Mouse (Mus musculus) heart, adult 9 months (tissue): ENCODE results near the gene Bex2.
"Not testable (repeated sequence)": the region's sequence is repeated elsewhere in the genome, so short reads cannot be mapped to it uniquely, and the experiment has no call there.

Experiments
- DNase-seq, 2 experiments: peaks; one replicate each; pipeline ENCODE4 v3.0.0; 2022; ENCODE audit warnings: low spot score in 2 of 2

The Bex2 gene

DNA sequence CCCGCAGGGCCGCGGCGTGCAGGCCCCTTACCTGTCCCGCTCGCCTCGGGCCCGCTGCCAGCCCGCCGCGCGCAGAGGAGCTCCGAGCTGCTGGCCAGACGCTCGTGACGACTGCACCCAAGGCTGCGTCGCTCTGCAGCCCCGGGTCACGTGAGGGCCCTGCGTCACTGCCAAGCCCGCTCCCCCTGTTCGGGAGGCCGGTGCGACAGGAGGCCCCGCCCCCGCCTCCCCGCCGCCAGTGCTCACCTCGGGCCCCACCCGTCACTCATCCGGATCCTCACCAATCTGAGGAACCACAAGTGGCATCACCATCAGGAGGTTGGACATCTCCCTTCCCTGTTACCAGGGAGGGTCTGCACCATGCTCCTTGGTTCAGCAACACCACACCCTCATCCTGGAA lies at the start of gene Bex2:
Gene Bex2 (minus strand): TSS at position 217 of the 400 bp plus-strand sequence.
- not testable (repeated sequence) for DNase-seq

GRCm38 (mm10) chrX:136115419-136115961 lies 47.5 kb upstream of the Bex2 start:
- DNase-seq: no peak

DNA sequence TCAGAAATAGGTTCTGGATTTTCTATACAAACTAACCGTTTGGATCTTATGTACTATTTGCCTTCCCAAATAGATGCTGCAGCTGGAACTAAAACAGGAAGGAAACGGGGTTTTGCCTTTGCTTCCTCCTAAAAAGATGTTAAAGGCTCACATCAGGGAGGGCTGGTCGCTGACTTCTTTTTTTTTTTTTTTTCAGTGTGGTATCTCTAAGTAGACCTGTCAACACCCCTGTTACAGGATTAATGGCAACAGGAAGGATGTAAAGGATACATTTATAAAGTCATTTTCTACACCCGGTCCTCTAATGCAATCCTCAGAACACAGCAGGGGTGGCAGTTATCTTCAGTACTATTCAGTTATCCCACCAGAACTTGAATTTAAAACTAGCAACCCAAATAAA lies 47.0 kb upstream of the Bex2 start:
- DNase-seq: no peak

DNA sequence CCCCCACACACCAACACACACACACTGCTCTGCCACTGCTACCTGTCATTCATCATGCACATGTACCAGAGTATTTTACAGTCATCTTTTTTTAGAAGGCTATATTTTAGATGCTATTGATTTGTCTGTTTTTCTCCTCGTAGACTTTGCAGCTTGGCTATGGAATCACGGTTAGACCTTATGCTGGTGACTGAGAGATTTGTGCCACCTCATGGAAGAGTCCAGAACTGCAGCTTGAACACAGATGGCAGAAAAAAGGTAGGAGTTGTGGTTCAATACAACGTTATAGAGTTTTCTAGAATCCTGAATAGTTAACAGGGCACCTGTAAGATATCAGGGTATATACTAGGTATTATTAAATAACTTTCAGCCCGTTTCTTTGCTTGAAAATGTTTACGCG lies 39.9 kb upstream of the Bex2 start:
- no peak for DNase-seq

DNA sequence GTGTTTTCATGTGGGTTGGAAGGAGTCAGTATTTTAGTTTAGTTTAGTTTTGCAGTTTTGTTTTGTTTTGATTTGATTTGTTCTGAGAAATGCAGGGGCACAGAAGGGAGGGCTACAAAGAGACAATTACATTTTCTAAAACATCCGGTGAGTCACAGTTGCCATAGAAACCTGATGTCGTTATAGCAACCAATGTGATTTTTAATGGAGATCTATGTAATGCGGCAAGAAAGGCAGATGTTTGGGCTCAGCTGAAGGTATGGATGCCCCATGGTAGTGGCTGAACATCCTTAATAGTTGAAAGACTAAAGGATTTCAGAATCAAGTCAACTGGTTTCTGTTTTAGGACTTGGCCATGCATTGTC lies 36.7 kb upstream of the Bex2 start:
- no peak for DNase-seq

- DNase-seq: no peak
Observed at GRCm38 (mm10) chrX:136104046-136104723, 36.1 kb upstream of the Bex2 start.

GRCm38 (mm10) chrX:136094421-136094820 lies 26.4 kb upstream of the Bex2 start:
- DNase-seq: no peak

GRCm38 (mm10) chrX:136092497-136093279 lies 24.7 kb upstream of the Bex2 start:
- DNase-seq: no peak

DNA sequence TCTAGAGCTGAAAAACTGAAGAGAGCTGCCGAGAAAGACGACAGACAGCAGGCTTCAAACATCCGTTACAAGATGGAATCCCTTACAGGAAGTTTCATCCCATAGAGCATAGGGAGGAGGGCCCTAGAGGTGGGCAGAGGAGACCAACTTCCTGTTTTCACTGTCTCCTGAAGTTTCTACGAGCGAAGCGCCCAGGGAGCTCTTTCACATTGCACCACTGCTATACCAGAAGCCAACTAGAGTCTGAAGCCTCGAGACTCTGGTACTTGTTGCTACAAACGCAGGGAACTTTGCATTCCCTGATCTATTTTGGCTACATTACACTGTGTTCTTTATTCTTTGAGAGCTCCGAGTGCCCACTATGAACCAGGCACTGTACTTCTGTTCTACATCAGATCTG lies 17.1 kb upstream of the Bex2 start, which contains the start of gene Nxf3:
Gene Nxf3 (minus strand): TSS at position 101 of the 400 bp plus-strand sequence.
- DNase-seq: no peak

DNA sequence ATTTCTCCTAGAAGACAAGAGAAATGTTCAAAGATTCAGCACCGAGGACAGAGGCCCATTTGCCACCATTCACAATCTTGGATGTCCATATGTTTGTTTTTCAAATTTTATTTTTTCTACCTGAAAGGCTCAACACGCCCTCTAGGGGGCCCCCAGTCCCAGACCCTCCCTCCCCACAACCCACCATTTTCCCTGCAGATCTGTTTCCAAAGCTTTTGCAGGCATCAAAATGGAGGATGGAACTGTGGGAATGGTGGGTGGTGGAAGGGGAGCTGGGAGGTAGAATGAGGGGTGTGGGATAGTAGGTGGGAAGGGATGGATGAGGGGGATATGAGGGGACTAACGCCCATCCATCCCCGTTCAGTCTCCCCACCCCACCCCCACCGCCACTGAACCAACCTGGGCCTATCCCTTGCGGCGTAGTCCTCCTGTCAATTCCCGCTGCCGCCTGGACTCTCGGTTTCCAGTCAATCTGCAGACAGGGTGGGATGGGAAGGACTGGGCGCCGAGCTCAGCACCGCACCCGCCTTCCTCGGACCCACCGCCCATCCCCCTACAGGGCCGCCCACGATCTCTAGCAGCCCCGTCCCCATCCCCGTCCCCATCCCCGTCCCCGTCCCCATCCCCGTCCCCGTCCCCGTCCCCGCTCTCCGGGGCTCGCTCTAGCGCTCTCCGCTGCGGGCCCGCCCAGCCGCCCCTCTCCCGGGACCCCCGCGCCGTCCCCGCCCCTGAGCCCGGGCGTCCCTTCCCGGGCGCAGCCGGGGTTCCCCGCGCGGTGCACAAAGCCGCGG lies 640 bp downstream of the Bex2 start:
- not testable (repeated sequence) for DNase-seq

GRCm38 (mm10) chrX:136060698-136061097 lies 7.3 kb downstream of the Bex2 start:
- DNase-seq: no peak

DNA sequence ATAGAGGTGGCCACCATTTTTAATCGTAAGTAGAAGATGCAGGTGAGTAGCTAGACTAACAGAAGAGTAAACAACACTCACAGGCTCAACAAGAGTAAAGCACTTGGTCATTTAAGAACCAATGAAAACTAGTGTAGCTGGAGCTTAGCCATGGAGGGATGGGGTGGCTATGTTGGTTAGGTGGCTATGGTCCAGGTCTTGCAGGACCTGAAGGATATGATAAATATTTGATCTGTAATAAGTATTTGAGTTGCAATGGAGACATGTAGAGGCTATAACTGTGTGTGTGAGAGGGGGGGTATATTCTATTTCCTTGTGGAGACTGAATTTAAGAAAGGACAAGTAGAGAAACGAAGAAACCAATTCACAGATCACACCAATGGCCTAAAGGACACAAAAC lies 16.8 kb downstream of the Bex2 start:
- DNase-seq: no peak

GRCm38 (mm10) chrX:136047528-136047927 lies 20.5 kb downstream of the Bex2 start:
- no peak for DNase-seq

DNA sequence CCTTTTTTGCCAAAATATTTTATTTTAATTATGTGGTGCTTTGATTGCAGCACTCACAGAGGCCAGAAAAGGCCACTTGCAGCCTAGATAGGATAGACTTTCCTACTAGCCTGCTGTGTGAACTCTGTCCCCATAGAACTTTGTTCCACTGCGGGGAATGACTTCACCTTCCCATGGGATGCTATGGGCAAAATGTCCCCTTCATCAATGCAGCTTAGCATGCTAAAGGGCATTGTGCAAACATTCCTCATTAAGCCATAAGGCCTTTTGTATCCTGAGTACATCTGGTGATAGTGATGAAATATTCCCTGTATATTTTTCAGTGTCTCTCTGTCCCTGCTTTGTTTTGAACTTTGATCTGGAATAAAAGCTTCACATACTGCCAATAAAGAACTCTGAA lies 24.3 kb downstream of the Bex2 start:
- DNase-seq: no peak

DNA sequence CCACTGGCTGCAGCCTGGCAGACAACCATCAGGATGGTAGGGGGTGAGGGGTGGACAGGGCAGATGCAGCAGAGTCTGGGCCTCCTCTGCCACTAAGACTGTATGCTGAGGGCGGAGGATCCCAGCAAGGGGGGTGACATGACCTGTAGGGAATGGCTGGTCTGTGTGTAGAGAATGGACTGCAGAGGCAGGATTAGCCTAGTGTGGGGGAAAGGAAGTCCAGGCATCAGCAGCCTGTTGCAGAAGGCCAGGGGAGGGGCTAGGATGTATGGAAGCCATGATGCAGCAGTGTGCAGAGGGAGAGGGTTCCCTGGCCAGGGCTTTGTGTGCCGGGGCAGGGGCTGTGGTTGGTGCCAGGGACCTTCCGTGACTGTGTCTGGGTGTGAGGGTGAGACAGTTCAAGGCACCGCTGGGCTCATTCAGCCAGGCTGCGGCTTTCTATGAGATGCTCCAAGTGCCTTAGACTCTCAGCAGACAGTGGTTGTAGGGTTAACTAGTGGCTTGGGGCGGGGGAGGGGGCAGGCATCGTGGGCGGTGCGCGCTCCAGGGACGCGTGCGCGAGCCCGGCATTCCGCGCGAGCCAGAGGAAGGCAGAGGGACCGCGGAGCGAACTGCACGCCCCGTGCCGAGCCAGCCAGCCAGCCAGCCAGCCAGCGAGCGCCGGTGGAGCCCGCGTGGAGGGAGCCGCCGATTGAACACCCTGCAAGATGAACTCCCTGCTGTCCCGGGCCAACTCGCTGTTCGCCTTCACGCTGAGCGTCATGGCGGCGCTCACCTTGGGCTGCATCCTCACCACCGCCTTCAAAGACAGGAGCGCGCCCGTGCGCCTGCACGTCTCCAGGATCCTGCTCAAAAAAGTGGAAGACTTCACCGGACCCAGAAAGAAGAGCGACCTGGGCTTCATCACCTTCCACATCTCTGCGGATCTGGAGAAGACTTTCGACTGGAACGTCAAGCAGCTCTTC lies 35.0 kb downstream of the Bex2 start, which contains the start of gene Arxes1:
Gene Arxes1 (plus strand): TSS at position 569 of the 965 bp plus-strand sequence.
- DNase-seq: not testable (repeated sequence)

GRCm38 (mm10) chrX:136030331-136030730 lies 37.7 kb downstream of the Bex2 start:
- no peak for DNase-seq
